Mouse (Mus musculus) adipose tissue, adult 10 weeks (tissue): ENCODE data around the gene Tfdp2. TPM values are rescaled to one million over a fixed set of nuclear protein-coding genes. Genes with fewer than 3 reads are reported as not detected.

ENCODE experiments used
- polyA plus RNA-seq: library from polyadenylated mRNA; stranded (reverse); fragments of 350-450 nt; fragmentation: Illumina TruSeq; extraction: RNeasy Lipid Tissue Mini Kit (QIAGEN cat#74804); gene quantifications from one replicate; pipeline ENCODE4 v1.2.3, GENCODE M21; 2014; ENCODE audit warnings: low read depth, low replicate concordance

The Tfdp2 gene
- polyA plus RNA-seq, result 19.9 TPM

DNA sequence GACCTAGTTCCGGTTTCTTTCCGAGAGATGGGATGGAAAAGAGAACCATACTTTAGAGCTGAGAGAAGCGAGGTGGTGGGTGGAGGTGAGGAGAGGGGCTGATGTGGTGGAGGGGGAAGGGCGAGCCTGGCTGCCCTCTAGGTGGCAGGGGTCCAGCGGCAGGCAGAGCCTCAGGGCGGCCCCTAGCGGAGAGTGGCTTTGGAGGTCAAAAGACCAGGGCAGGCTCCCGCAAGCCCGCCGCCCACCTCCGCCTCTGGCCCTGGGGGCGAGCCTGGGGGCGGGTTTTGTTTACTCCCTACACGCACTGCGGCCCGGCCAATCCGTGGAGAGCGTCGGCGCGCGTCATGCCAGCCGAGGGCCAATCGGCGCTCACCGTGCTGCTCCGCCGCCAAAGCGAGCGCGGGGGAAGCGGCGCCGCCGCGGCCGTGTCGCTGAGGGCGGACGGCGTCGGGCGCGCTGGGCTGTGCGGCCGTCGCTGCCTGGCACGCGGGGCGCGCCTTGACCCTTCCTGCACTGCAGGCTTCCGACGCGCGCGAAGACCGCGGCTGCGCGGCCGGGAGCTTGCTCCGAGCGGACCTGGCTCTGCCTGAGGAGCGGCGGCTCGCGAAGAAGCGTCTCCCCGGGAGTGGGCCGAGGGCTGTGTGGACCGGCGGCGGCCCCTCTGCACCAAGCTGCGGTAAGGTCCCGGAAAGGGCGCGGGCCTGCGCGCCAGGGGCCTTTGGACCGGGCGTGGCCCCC lies at the start of gene Tfdp2:
TSS of gene Tfdp2 (plus strand) at position 391 of the 738 bp plus-strand sequence.

DNA sequence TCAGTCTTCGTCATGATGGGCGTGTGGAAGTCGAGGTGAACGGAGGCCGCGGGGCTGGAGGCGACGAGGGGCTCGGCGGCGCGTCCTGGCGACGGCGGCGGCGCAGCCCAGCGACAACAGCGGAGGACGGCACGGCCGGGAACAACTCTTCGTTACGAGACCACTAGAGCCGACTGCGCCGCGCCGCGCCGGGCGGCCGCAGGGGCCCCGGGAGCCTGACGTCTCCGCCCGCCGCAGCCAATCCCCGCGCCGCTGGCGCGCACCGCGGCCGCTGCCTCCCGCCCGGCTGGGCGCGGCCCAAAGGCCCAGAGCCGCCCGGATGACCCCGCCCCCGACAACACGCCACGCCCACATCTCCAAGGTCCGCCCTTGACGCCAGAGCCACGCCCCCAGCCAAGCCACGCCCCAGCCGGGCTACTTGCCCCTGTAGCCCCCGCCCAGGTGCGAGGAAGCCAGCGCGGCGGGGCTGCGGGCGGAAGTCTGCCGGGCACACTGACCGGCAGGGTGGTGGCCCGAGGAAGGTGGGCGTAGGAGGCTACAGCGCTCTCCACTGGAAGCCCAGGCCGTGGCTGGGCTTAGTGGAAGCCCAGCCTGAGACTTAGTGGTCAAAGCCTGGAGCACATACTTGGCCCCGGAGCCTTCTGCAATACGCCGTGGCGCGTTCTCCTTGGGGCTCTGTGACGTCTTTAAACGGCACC lies 168.2 kb downstream of the Tfdp2 start, which contains the start of gene Atp1b3:
TSS of gene Atp1b3 (minus strand) at position 302 of the 698 bp plus-strand sequence.

Other genes with a start within 250 kb of the Tfdp2 start
- gene Xrn1, start 241.5 kb upstream of the Tfdp2 start, polyA plus RNA-seq, result 8.1 TPM
- 9.8 TPM for gene Gk5, start 76.9 kb upstream of the Tfdp2 start, polyA plus RNA-seq
- 127 TPM for gene Atp1b3, start 168.2 kb downstream of the Tfdp2 start, polyA plus RNA-seq